Mouse (Mus musculus) regulatory T cell (primary cell): ENCODE measurements at regions not wholly inside any gene's neighbourhood (a gene's known extent, or its start where the extent isn't known, plus 50 kb on each side); places are given as distances from the start of the nearest gene placed in this dataset.

Experiments used
- in situ Hi-C: fragments of 300-600 bp; cut with MboI, MseI; formaldehyde crosslinking; loops from one replicate; pipeline ENCODE4 v1.15.1; 2025; ENCODE audit warnings: high pct_unique_total_duplicates

- in situ Hi-C loops, result no loop called here
These were observed 437.7 kb upstream of the Cd180 start for GRCm38 (mm10) chr13:102255401-102256371.

- in situ Hi-C loops, result no loop called here
These were observed 435.2 kb upstream of the Cd180 start for GRCm38 (mm10) chr13:102258207-102258606.

- in situ Hi-C loops, result no loop called here
These were observed 419.5 kb upstream of the Cd180 start for GRCm38 (mm10) chr13:102273818-102274217.

GRCm38 (mm10) chr13:102275296-102275695 is 418.1 kb upstream of the Cd180 start:
- in situ Hi-C loops, result no loop called here

GRCm38 (mm10) chr13:102276885-102277284 is 416.5 kb upstream of the Cd180 start:
- in situ Hi-C loops, result no loop called here

- in situ Hi-C loops, result no loop called here
These were observed 413.2 kb upstream of the Cd180 start for GRCm38 (mm10) chr13:102280198-102280597.

GRCm38 (mm10) chr13:102294451-102294850 is 398.9 kb upstream of the Cd180 start:
- in situ Hi-C loops, result loop anchor here (10.0 kb wide), 1 partner anchor 1550 kb away; the partner anchor contains the start of gene Mrps36

GRCm38 (mm10) chr13:102295079-102295478 is 398.3 kb upstream of the Cd180 start:
- in situ Hi-C loops, result loop anchor here (10.0 kb wide), 1 partner anchor 1550 kb away; the partner anchor contains the start of gene Mrps36

- in situ Hi-C loops, result no loop called here
These were observed 385.4 kb upstream of the Cd180 start for GRCm38 (mm10) chr13:102307983-102308382.

- in situ Hi-C loops, result no loop called here
These were observed 381.3 kb upstream of the Cd180 start for GRCm38 (mm10) chr13:102312096-102312495.

GRCm38 (mm10) chr13:102315921-102316692 is 377.3 kb upstream of the Cd180 start:
- in situ Hi-C loops, result no loop called here

GRCm38 (mm10) chr13:102318891-102319404 is 374.4 kb upstream of the Cd180 start:
- in situ Hi-C loops, result no loop called here

GRCm38 (mm10) chr13:102319453-102319852 is 373.9 kb upstream of the Cd180 start:
- in situ Hi-C loops, result no loop called here

- in situ Hi-C loops, result no loop called here
These were observed 369.5 kb upstream of the Cd180 start for GRCm38 (mm10) chr13:102323876-102324275.

GRCm38 (mm10) chr13:102326003-102326402 is 367.4 kb upstream of the Cd180 start:
- in situ Hi-C loops, result no loop called here

GRCm38 (mm10) chr13:102326544-102326943 is 366.8 kb upstream of the Cd180 start:
- in situ Hi-C loops, result no loop called here

GRCm38 (mm10) chr13:102333667-102334066 is 359.7 kb upstream of the Cd180 start:
- in situ Hi-C loops, result no loop called here

GRCm38 (mm10) chr13:102334131-102334534 is 359.2 kb upstream of the Cd180 start:
- in situ Hi-C loops, result no loop called here

- in situ Hi-C loops, result no loop called here
These were observed 350.1 kb upstream of the Cd180 start for GRCm38 (mm10) chr13:102343236-102343635.

- in situ Hi-C loops, result no loop called here
These were observed 348.6 kb upstream of the Cd180 start for GRCm38 (mm10) chr13:102344606-102345269.

GRCm38 (mm10) chr13:102349493-102349892 is 343.9 kb upstream of the Cd180 start:
- in situ Hi-C loops, result no loop called here
